Mouse (Mus musculus) MEL (cell line): ENCODE measurements around the gene Rpn2. TPM values are rescaled to one million over a fixed set of nuclear protein-coding genes. Genes with fewer than 3 reads are reported as not detected.
A peak's percentile ranks its signal among the peaks of the same experiment; 100 is the strongest.

Source experiments
- DNase-seq: peaks from one replicate; pipeline ENCODE4 v3.0.0; 2011; ENCODE audit warnings: low read depth, low spot score
- H3K27ac ChIP-seq: 2 replicates; pipeline ENCODE4 v1.5.1; 2012; ENCODE audit warnings: low read depth, mild to moderate bottlenecking, control low read depth, low read length, moderate library complexity; ENCODE audit not compliant: control insufficient read depth
- H3K27me3 ChIP-seq, 2 experiments: fragments of 150-350 bp in 1 of 2; sonication (generic) in 1 of 2; 2 replicates each; pipeline ENCODE4 v1.6.1; 2012; ENCODE audit warnings: low read length in 2 of 2, mild to moderate bottlenecking in 2 of 2, improper control_type of control experiment in 1 of 2, moderate library complexity in 1 of 2; ENCODE audit not compliant: insufficient read depth in 2 of 2, control insufficient read depth in 1 of 2
- H3K36me3 ChIP-seq, 2 experiments: 2 replicates each; pipeline ENCODE4 v1.6.1; 2012 to 2014; ENCODE audit warnings: low read length in 2 of 2, improper control_type of control experiment in 1 of 2, inconsistent platforms in 1 of 2, mild to moderate bottlenecking in 1 of 2; ENCODE audit not compliant: insufficient read depth in 2 of 2, control insufficient read depth in 1 of 2
- H3K4me1 ChIP-seq, 2 experiments: fragments of 150-350 bp in 1 of 2; sonication (generic) in 1 of 2; 2 replicates each; pipeline ENCODE4 v1.6.1; 2012; ENCODE audit warnings: low read length in 2 of 2, improper control_type of control experiment in 1 of 2, mild to moderate bottlenecking in 1 of 2; ENCODE audit not compliant: insufficient read depth in 2 of 2, control insufficient read depth in 1 of 2
- H3K4me3 ChIP-seq, 2 experiments: fragments of 150-350 bp in 1 of 2; sonication (generic) in 1 of 2; 2 replicates each; pipeline ENCODE4 v1.5.1; 2012; ENCODE audit warnings: low read depth in 2 of 2, low read length in 2 of 2, mild to moderate bottlenecking in 2 of 2, moderate library complexity in 2 of 2, control low read depth in 1 of 2, improper control_type of control experiment in 1 of 2; ENCODE audit not compliant: control insufficient read depth in 1 of 2, insufficient read depth in 1 of 2
- H3K79me2 ChIP-seq: 2 replicates; pipeline ENCODE4 v1.6.1; 2012; ENCODE audit warnings: mild to moderate bottlenecking, low read length, moderate library complexity; ENCODE audit not compliant: control insufficient read depth, poor library complexity, insufficient read depth
- H3K9ac ChIP-seq: 2 replicates; pipeline ENCODE4 v1.6.1; 2012; ENCODE audit warnings: low read depth, mild to moderate bottlenecking, control low read depth, low read length, moderate library complexity; ENCODE audit not compliant: control insufficient read depth, poor library complexity, severe bottlenecking
- H3K9me3 ChIP-seq: fragments of 150-350 bp; sonication (generic); replicated peaks from 2 replicates; pipeline ENCODE4 v1.6.1; 2012; ENCODE audit warnings: mild to moderate bottlenecking, low read length, improper control_type of control experiment, moderate library complexity; ENCODE audit not compliant: insufficient read depth
- CHD1 ChIP-seq: IDR thresholded peaks from 2 replicates; pipeline ENCODE4 v1.6.1; 2012; ENCODE audit warnings: low read depth, mild to moderate bottlenecking, inconsistent platforms, low read length, improper control_type of control experiment
- CHD2 ChIP-seq: IDR thresholded peaks from 2 replicates; pipeline ENCODE4 v1.6.1; 2011; ENCODE audit warnings: low read length, improper control_type of control experiment
- CTCF ChIP-seq, 3 experiments: IDR thresholded peaks in 2 of 3; conservative IDR thresholded peaks in 1 of 3; 2 replicates each; pipeline ENCODE4 v1.5.1; 2011 to 2012; ENCODE audit warnings: low read length in 3 of 3, low read depth in 2 of 3, mild to moderate bottlenecking in 2 of 3, improper control_type of control experiment in 1 of 3, inconsistent platforms in 1 of 3, mixed read lengths in 1 of 3, moderate library complexity in 1 of 3; ENCODE audit not compliant: control insufficient read depth in 1 of 3, insufficient read depth in 1 of 3, poor library complexity in 1 of 3, severe bottlenecking in 1 of 3
- E2F4 ChIP-seq: IDR thresholded peaks from 2 replicates; pipeline ENCODE4 v1.6.1; 2011; ENCODE audit warnings: low read depth, low read length, improper control_type of control experiment, borderline replicate concordance
- EP300 ChIP-seq, 2 experiments: IDR thresholded peaks; 2 replicates each; pipeline ENCODE4 v1.6.1; 2011; ENCODE audit warnings: improper control_type of control experiment in 2 of 2, low read length in 2 of 2, low read depth in 1 of 2, mild to moderate bottlenecking in 1 of 2
- ETS1 ChIP-seq: IDR thresholded peaks from 2 replicates; pipeline ENCODE4 v1.6.1; 2012; ENCODE audit warnings: low read depth, mild to moderate bottlenecking, inconsistent platforms, low read length, improper control_type of control experiment, moderate library complexity
- GABPA ChIP-seq: IDR thresholded peaks from 2 replicates; pipeline ENCODE4 v1.6.1; 2012; ENCODE audit warnings: low read depth, mild to moderate bottlenecking, inconsistent platforms, low read length, improper control_type of control experiment, moderate library complexity
- GATA1 ChIP-seq: IDR thresholded peaks from 2 replicates; pipeline ENCODE4 v1.6.1; 2011; ENCODE audit warnings: low read depth, low read length, improper control_type of control experiment
- HCFC1 ChIP-seq: IDR thresholded peaks from 2 replicates; pipeline ENCODE4 v1.6.1; 2012; ENCODE audit warnings: low read depth, mild to moderate bottlenecking, inconsistent platforms, low read length, improper control_type of control experiment, moderate library complexity
- MAFK ChIP-seq: IDR thresholded peaks from 2 replicates; pipeline ENCODE4 v1.6.1; 2011; ENCODE audit warnings: low read depth, mild to moderate bottlenecking, low read length, improper control_type of control experiment, borderline replicate concordance
- MAX ChIP-seq: IDR thresholded peaks from 2 replicates; pipeline ENCODE4 v1.6.1; 2011; ENCODE audit warnings: low read length, improper control_type of control experiment
- MXI1 ChIP-seq: IDR thresholded peaks from 2 replicates; pipeline ENCODE4 v1.6.1; 2011; ENCODE audit warnings: mild to moderate bottlenecking, low read depth, low read length, improper control_type of control experiment
- MYB ChIP-seq: IDR thresholded peaks from 2 replicates; pipeline ENCODE4 v1.6.1; 2011; ENCODE audit warnings: mild to moderate bottlenecking, low read depth, low read length, improper control_type of control experiment
- MYC ChIP-seq: IDR thresholded peaks from 2 replicates; pipeline ENCODE4 v1.6.1; 2011; ENCODE audit warnings: low read depth, mild to moderate bottlenecking, low read length, improper control_type of control experiment, moderate library complexity
- NELFE ChIP-seq: IDR thresholded peaks from 2 replicates; pipeline ENCODE4 v1.6.1; 2011; ENCODE audit warnings: low read depth, low read length, improper control_type of control experiment
- NRF1 ChIP-seq: IDR thresholded peaks from 2 replicates; pipeline ENCODE4 v1.6.1; 2014; ENCODE audit warnings: low read depth, mild to moderate bottlenecking, inconsistent platforms, low read length, improper control_type of control experiment, moderate library complexity; ENCODE audit not compliant: poor library complexity, insufficient read depth, severe bottlenecking
- POLR2A ChIP-seq, 2 experiments: IDR thresholded peaks; 2 replicates each; pipeline ENCODE4 v1.6.1; 2011 to 2012; ENCODE audit warnings: low read length in 2 of 2, mild to moderate bottlenecking in 2 of 2, control low read depth in 1 of 2, improper control_type of control experiment in 1 of 2, low read depth in 1 of 2, moderate library complexity in 1 of 2; ENCODE audit not compliant: control insufficient read depth in 1 of 2, insufficient read depth in 1 of 2, poor library complexity in 1 of 2
- RCOR1 ChIP-seq: IDR thresholded peaks from 2 replicates; pipeline ENCODE4 v1.6.1; 2012; ENCODE audit warnings: low read depth, mild to moderate bottlenecking, inconsistent platforms, low read length, improper control_type of control experiment
- SIN3A ChIP-seq: IDR thresholded peaks from 2 replicates; pipeline ENCODE4 v1.6.1; 2012; ENCODE audit warnings: low read length, improper control_type of control experiment, inconsistent platforms
- TAL1 ChIP-seq: IDR thresholded peaks from 2 replicates; pipeline ENCODE4 v1.6.1; 2012; ENCODE audit warnings: mild to moderate bottlenecking, inconsistent platforms, low read length, moderate library complexity, mixed read lengths
- TBP ChIP-seq: IDR thresholded peaks from 2 replicates; pipeline ENCODE4 v1.8.0; 2011; ENCODE audit warnings: low read depth, low read length, improper control_type of control experiment
- TCF12 ChIP-seq: IDR thresholded peaks from 2 replicates; pipeline ENCODE4 v1.6.1; 2014; ENCODE audit warnings: low read depth, mild to moderate bottlenecking, inconsistent platforms, low read length, improper control_type of control experiment, moderate library complexity
- USF1 ChIP-seq: IDR thresholded peaks from 2 replicates; pipeline ENCODE4 v1.6.1; 2014; ENCODE audit warnings: low read depth, mild to moderate bottlenecking, inconsistent platforms, low read length, improper control_type of control experiment, moderate library complexity
- ZC3H11A ChIP-seq: IDR thresholded peaks from 2 replicates; pipeline ENCODE4 v1.6.1; 2012; ENCODE audit warnings: low read depth, mild to moderate bottlenecking, inconsistent platforms, low read length, improper control_type of control experiment
- ZMIZ1 ChIP-seq: IDR thresholded peaks from 2 replicates; pipeline ENCODE4 v1.6.1; 2012; ENCODE audit warnings: low read depth, mild to moderate bottlenecking, inconsistent platforms, low read length, improper control_type of control experiment, moderate library complexity
- ZNF384 ChIP-seq: IDR thresholded peaks from 2 replicates; pipeline ENCODE4 v1.6.1; 2012; ENCODE audit warnings: low read depth, mild to moderate bottlenecking, inconsistent platforms, low read length, improper control_type of control experiment
- polyA plus RNA-seq, 2 experiments: library from polyadenylated mRNA; stranded (reverse) in 1 of 2; unstranded in 1 of 2; fragments of >175 nt in 1 of 2; fragments of >200 nt in 1 of 2; gene quantifications; 2 replicates each; pipeline versions ENCODE4 v1.2.1 to v1.2.4; 2012; ENCODE audit warnings: low replicate concordance in 2 of 2, low read depth in 1 of 2; ENCODE audit not compliant: insufficient read length in 2 of 2, insufficient read depth in 1 of 2, missing spikeins in 1 of 2
- total RNA-seq: library from RNA; depleted of rRNA; stranded (reverse); fragments of 300-350 nt; gene quantifications from 2 replicates; pipeline ENCODE4 v1.2.3, GENCODE M21; 2012

Rpn2 gene
- total and polyA plus RNA-seq, 3 experiments: 284 to 316 (median 310) TPM

GRCm38 (mm10) chr2:157354106-157354505 is 75.3 kb downstream of the Rpn2 start:
- TF ChIP-seq USF1: no peak
- no peak for TF ChIP-seq CHD2
- no peak for TF ChIP-seq ZMIZ1
- TF ChIP-seq TBP: no peak
- TF ChIP-seq MXI1: no peak
- TF ChIP-seq ETS1: no peak
- TF ChIP-seq MYB: no peak
- no peak for TF ChIP-seq GABPA
- H3K9ac ChIP-seq: no peak overlapping the region

GRCm38 (mm10) chr2:157360028-157360427 is 81.2 kb downstream of the Rpn2 start:
- no peak for DNase-seq
- Histone ChIP-seq H3K9ac (no peak overlapping the region), H3K27me3 (no peaks in the 10 kb centered on the region; a peak in 1 of 4 replicates), H3K27ac (no peak overlapping the region), H3K4me1 (peaks cover 4 to 12% of the 10 kb centered on the region in 2 experiments), H3K79me2 (no peaks in the 10 kb centered on the region), H3K36me3 (peaks cover 0 to 8% of the 10 kb centered on the region in 2 experiments; a peak in 2 of 4 replicates), H3K4me3 (no peak overlapping the region), H3K9me3 (no peaks in the 10 kb centered on the region)
- no peak for TF ChIP-seq HCFC1
- no peak for TF ChIP-seq MXI1
- no peak for TF ChIP-seq CHD1

More at GRCm38 (mm10) chr2:157354106-157354505, 75.3 kb downstream of the Rpn2 start:
- Histone ChIP-seq H3K4me3 (no peak overlapping the region), H3K27ac (no peak overlapping the region), H3K27me3 (peaks cover 1 to 10% of the 10 kb centered on the region in 2 experiments; a peak in 3 of 4 replicates), H3K9me3 (no peaks in the 10 kb centered on the region), H3K4me1 (no peaks in the 10 kb centered on the region), H3K36me3 (no peaks in the 10 kb centered on the region), H3K79me2 (no peaks in the 10 kb centered on the region)
- no peak for DNase-seq

- Histone ChIP-seq H3K9me3 (no peaks in the 10 kb centered on the region), H3K79me2 (peaks cover 5% of the 10 kb centered on the region; the same call in 1 of the 2 replicates), H3K36me3 (peaks cover 0 to 12% of the 10 kb centered on the region in 2 experiments; a peak in 2 of 4 replicates), H3K27me3 (no peaks in the 10 kb centered on the region; a peak in 1 of 4 replicates), H3K4me3 (no peak overlapping the region), H3K4me1 (peaks cover 4 to 18% of the 10 kb centered on the region in 2 experiments), H3K27ac (peak overlapping the region; percentile 11; the same call in 1 of the 2 replicates), H3K9ac (no peak overlapping the region)
- peak; percentile 73 for DNase-seq
- TF ChIP-seq HCFC1: no peak
- TF ChIP-seq MYC: no peak
- TF ChIP-seq MAFK: no peak
- TF ChIP-seq CHD1: no peak
- peak; percentile 47; the same call in 1 of the 2 replicates for TF ChIP-seq ETS1
- TF ChIP-seq ZC3H11A: no peak
- no peak for TF ChIP-seq ZMIZ1
- TF ChIP-seq E2F4: no peak
- no peak for TF ChIP-seq GATA1
- TF ChIP-seq TAL1: peak; percentile 16; the same call in 1 of the 2 replicates
- no peak for TF ChIP-seq CTCF (IDR thresholded peaks at IDR 0.05 in 2 of 3, conservative IDR thresholded peaks at IDR 0.05 in 1 of 3; ENCODE audit: control insufficient read depth in 1 of 3, insufficient read depth in 1 of 3, low read depth in 2 of 3, low read length in 3 of 3, poor library complexity in 1 of 3, severe bottlenecking in 1 of 3)
- TF ChIP-seq NRF1: no peak
- no peak for TF ChIP-seq NELFE
- no peak for TF ChIP-seq MAX
- TF ChIP-seq GABPA: no peak
- TF ChIP-seq TCF12: 0 out of 2 replicates have a peak, but pooled peaks have one; percentile 19
- no peak for TF ChIP-seq ZNF384
- TF ChIP-seq RCOR1: no peak
- 0 out of 2 replicates have a peak, but pooled peaks have one; percentile 24 for TF ChIP-seq SIN3A
- no peak for TF ChIP-seq POLR2A (IDR thresholded peaks at IDR 0.05; ENCODE audit: control insufficient read depth in 1 of 2, insufficient read depth in 1 of 2, low read depth in 1 of 2, low read length in 2 of 2, poor library complexity in 1 of 2)
- TF ChIP-seq EP300 (IDR thresholded peaks at IDR 0.05; ENCODE audit: low read depth in 1 of 2, low read length in 2 of 2): peak in 1 of 2 experiments; percentile 14; a peak in 1 of 4 replicates
Measured at GRCm38 (mm10) chr2:157363031-157363430, 84.2 kb downstream of the Rpn2 start.
